Mouse (Mus musculus) heart, embryonic 13.5 days (tissue): ENCODE data around the gene Cfap77. TPM values are rescaled to one million over a fixed set of nuclear protein-coding genes. Genes with fewer than 3 reads are reported as not detected.

ENCODE experiments used
- ATAC-seq: fragments of 200-750 bp; cut with Nextera tagmentation; 2 replicates; pipeline ENCODE4 v1.8.0; 2017; ENCODE audit warnings: moderate TSS enrichment; ENCODE audit not compliant: insufficient number of reproducible peaks, low FRiP score, low TSS enrichment; ENCODE audit errors: extremely low read depth
- H3K27ac ChIP-seq: fragments of 300-500 bp; sonication (generic); replicated peaks from 2 replicates; pipeline ENCODE4 v1.5.1; 2015; ENCODE audit warnings: moderate library complexity, mild to moderate bottlenecking, inconsistent platforms
- H3K27me3 ChIP-seq: fragments of 300-500 bp; sonication (generic); replicated peaks from 2 replicates; pipeline ENCODE4 v1.6.1; 2015; ENCODE audit warnings: mild to moderate bottlenecking, inconsistent platforms
- H3K36me3 ChIP-seq: fragments of 300-500 bp; sonication (generic); 2 replicates; pipeline ENCODE4 v1.6.1; 2015; ENCODE audit warnings: mild to moderate bottlenecking, inconsistent platforms
- H3K4me1 ChIP-seq: fragments of 300-500 bp; sonication (generic); 2 replicates; pipeline ENCODE4 v1.6.1; 2015; ENCODE audit warnings: inconsistent platforms
- H3K4me2 ChIP-seq: fragments of 300-500 bp; sonication (generic); 2 replicates; pipeline ENCODE4 v1.6.1; 2015; ENCODE audit warnings: inconsistent platforms, mild to moderate bottlenecking, moderate library complexity
- H3K4me3 ChIP-seq: fragments of 300-500 bp; sonication (generic); 2 replicates; pipeline ENCODE4 v1.5.1; 2015; ENCODE audit warnings: moderate library complexity, mild to moderate bottlenecking, inconsistent platforms
- H3K9ac ChIP-seq: fragments of 300-500 bp; sonication (generic); 2 replicates; pipeline ENCODE4 v1.6.1; 2015; ENCODE audit warnings: inconsistent platforms, mild to moderate bottlenecking, moderate library complexity
- H3K9me3 ChIP-seq: fragments of 300-500 bp; sonication (generic); 2 replicates; pipeline ENCODE4 v1.6.1; 2016; ENCODE audit warnings: inconsistent platforms
- WGBS: fragments of 180-500 bp; shearing (Covaris S2); methylation state at CpG from one replicate; pipeline ENCODE4 v1.1.7; 2015; ENCODE audit warnings: mixed read lengths; 5-methylcytosine and 5-hydroxymethylcytosine counted together
- polyA plus RNA-seq: library from polyadenylated mRNA; unstranded; fragments of >200 nt; fragmentation: Nextera tagmentation; extraction: Ambion mirVana; gene quantifications from 2 replicates; pipeline ENCODE4 v1.2.1, GENCODE M21; 2015

The Cfap77 gene
- polyA plus RNA-seq, 1 experiment from 2014 or later = 0.20 TPM

- H3K27ac ChIP-seq = no peak overlapping the region
- no peak overlapping the region for H3K4me2 ChIP-seq
- peaks cover 5% of the 10 kb centered on the region; the same call in 1 of the 2 replicates for H3K27me3 ChIP-seq
- no peaks in the 10 kb centered on the region for H3K36me3 ChIP-seq
- H3K4me3 ChIP-seq = no peak overlapping the region
- H3K9me3 ChIP-seq = no peaks in the 10 kb centered on the region
- no peak for ATAC-seq
- H3K9ac ChIP-seq = no peak overlapping the region
- no peaks in the 10 kb centered on the region for H3K4me1 ChIP-seq
- 64% methylated on average over 5 of the region's 5 CpGs for WGBS
Measured at GRCm38 (mm10) chr2:28961636-28962035, 93.2 kb downstream of the Cfap77 start.

DNA sequence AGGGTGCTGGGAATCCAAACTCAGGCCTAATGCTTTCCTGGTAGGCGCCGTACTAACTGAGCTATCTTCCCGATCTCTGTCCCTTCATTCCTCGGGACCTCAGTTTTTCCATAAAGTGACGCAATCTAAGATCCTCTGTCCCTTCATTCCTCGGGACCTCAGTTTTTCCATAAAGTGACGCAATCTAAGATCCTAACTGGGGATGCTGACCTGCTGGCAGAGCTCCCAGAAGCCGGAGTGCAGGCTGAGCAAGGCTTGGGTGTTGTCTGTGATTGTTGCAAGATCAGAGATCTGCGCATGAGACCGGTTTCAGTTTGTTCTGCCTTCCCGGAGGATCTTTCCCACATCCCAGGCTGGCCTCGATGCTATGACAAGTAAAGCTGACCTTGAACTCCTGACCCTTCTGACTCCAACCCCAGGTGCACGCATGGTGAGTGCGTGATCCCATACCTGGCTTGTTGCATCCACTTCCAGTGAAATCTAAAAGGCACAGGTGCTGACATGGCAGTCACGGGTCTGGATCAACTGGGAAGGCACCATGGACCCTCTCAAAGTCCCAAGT is 93.8 kb downstream of the Cfap77 start:
- H3K27me3 ChIP-seq = peaks cover under 1% of the 10 kb centered on the region; the same call in 1 of the 2 replicates

DNA sequence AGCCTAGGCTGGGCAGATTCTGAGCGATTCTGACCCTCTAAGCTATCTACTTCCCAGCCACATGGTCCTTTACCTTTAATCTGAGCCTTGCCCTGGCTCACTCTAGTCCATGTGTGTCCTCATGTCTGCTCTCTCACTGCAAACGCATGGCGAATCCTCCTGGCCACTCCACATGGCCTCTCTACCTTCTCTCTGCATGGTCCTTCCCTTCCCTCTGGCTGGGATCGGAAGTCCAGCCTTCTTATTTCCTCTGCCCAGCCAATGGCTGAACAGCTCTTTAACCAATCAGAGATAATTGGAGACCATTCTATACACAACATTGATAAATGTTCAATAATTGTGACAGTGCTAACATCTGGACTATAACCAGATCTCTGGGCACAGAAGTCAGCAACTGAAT is 98.0 kb downstream of the Cfap77 start:
- Histone ChIP-seq H3K4me3 (no peak overlapping the region), H3K9ac (no peak overlapping the region), H3K9me3 (no peaks in the 10 kb centered on the region), H3K27me3 (peaks cover 3% of the 10 kb centered on the region; the same call in 1 of the 2 replicates), H3K4me1 (no peaks in the 10 kb centered on the region), H3K36me3 (no peaks in the 10 kb centered on the region), H3K27ac (no peak overlapping the region), H3K4me2 (no peak overlapping the region)
- ATAC-seq = no peak
- 78% methylated on average over 4 of the region's 4 CpGs for WGBS

More for the DNA sequence above, 93.8 kb downstream of the Cfap77 start:
- H3K36me3 ChIP-seq = no peaks in the 10 kb centered on the region
- no peak overlapping the region for H3K4me3 ChIP-seq
- no peaks in the 10 kb centered on the region for H3K9me3 ChIP-seq
- no peak overlapping the region for H3K27ac ChIP-seq
- ATAC-seq = no peak
- H3K9ac ChIP-seq = no peak overlapping the region
- H3K4me1 ChIP-seq = no peaks in the 10 kb centered on the region
- 72% methylated on average over 15 of the region's 15 CpGs for WGBS
- no peak overlapping the region for H3K4me2 ChIP-seq

DNA sequence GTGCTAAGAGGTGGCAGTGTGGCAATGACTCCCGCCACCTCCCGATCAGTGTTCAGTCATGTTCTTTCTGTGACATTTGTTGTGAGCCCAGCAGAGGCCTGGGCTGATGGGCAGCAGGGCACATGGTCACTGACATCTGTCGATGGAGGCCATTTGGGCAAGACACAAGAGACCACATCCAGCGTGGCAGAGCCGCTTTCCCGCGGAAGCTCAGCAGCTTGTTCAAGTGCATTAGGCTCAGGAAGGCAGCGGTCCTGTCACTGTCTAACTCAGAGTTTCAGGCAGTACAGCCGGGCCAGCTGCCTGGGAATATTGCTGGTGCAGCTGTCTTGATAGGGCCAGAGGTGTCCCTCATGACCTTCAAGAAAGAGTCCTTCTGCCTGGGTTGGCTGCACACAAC is 100.3 kb downstream of the Cfap77 start:
- Histone ChIP-seq H3K4me1 (no peaks in the 10 kb centered on the region), H3K36me3 (no peaks in the 10 kb centered on the region), H3K9ac (no peak overlapping the region), H3K4me2 (no peak overlapping the region), H3K9me3 (no peaks in the 10 kb centered on the region), H3K27me3 (peaks cover 15% of the 10 kb centered on the region; the same call in 1 of the 2 replicates), H3K4me3 (no peak overlapping the region), H3K27ac (no peak overlapping the region)
- no peak for ATAC-seq
- 75% methylated on average over 9 of the region's 9 CpGs for WGBS

- Histone ChIP-seq H3K4me2 (no peak overlapping the region), H3K27ac (no peak overlapping the region), H3K4me3 (no peak overlapping the region), H3K36me3 (no peaks in the 10 kb centered on the region), H3K9ac (no peak overlapping the region), H3K27me3 (peaks cover 24% of the 10 kb centered on the region; the same call in 1 of the 2 replicates), H3K4me1 (no peaks in the 10 kb centered on the region), H3K9me3 (no peaks in the 10 kb centered on the region)
- no peak for ATAC-seq
- WGBS = 61% methylated on average over 8 of the region's 8 CpGs
Measured at GRCm38 (mm10) chr2:28952981-28953380, 101.9 kb downstream of the Cfap77 start.

DNA sequence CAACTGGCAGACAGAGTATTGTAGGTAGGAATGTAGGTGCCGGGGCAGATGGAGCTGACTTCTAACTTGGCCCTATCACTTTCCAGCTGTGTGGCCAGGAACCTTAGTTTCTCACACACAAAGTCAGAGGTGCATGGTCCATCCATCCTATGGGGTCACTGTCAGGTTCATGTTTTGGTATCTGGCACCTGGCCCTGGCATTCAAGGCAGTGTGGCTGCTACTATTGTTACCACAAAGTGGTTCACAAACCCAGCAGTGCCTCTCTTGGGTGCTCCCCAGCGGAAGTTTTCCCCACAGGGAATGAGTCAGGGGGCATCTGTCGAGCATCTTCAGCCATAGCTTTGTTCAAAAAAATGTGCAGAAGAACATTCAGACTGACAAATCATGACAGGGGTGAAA is 108.6 kb downstream of the Cfap77 start:
- Histone ChIP-seq H3K4me1 (no peaks in the 10 kb centered on the region), H3K4me3 (no peak overlapping the region), H3K27ac (no peak overlapping the region), H3K27me3 (peaks cover 66% of the 10 kb centered on the region), H3K4me2 (no peak overlapping the region), H3K36me3 (no peaks in the 10 kb centered on the region), H3K9ac (no peak overlapping the region), H3K9me3 (no peaks in the 10 kb centered on the region)
- no peak for ATAC-seq
- 69% methylated on average over 3 of the region's 3 CpGs for WGBS

DNA sequence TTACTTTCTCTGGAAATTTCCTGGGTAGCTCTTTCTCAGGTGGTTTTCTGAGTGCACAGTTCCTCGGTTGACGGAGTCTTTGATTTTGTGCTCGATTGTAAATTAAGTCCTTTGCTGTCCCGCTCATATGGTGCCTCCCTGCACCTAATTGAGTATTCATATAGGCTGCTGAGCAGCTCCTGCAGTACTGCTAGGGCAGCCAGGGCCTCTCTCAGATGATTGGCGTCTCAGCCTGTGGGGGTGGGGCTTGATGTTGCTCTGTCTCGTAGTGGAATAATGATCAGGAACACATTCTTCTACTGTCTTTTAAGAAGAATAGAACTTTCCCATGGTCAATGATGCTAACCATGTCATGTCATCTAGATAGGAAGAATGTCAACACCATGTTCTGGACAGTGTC is 109.5 kb downstream of the Cfap77 start:
- Histone ChIP-seq H3K9ac (no peak overlapping the region), H3K4me3 (no peak overlapping the region), H3K4me2 (no peak overlapping the region), H3K4me1 (no peaks in the 10 kb centered on the region), H3K27me3 (peaks cover 65% of the 10 kb centered on the region), H3K27ac (no peak overlapping the region), H3K36me3 (no peaks in the 10 kb centered on the region), H3K9me3 (no peaks in the 10 kb centered on the region)
- no peak for ATAC-seq
- WGBS = 61% methylated on average over 6 of the region's 6 CpGs

DNA sequence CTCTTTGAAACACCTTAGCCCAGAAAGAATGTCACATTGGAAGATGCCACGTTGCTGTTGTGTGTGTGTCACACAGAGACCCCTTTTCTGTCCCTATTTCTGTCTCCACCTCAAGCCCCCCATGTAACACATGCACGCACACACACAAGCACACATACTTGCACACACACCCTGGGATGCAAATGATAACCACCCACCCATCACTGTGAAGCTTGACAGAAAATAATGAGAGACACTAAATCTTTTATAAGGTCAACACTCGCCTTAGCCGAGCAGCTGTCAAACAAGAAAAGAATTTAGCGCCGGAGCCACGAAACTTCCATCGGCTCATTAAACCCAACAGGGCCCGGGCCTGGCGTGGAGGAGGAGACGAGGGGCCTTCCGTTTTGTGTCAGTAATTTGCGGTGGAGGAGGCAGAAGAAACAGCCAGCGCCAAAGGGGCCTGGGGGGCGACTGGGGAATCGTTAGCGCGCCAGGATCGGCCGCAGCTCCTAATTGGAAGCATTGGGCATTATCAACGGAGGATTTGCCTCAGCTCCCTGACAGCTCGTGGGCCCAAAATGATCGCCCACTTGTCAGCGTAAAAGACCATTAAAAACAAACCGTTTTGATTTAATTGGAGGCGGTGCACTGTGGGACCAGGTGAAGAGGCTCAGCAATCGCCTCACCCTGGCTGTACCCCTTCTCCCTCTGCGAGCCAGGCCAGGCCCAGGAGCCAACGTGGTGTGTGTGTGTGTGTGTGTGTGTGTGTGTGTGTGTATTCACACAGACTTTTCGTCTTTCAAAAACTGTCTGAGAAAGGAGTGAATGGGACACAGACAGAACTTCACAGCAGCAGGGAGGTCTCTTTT is 111.0 kb downstream of the Cfap77 start:
- ATAC-seq = no peak
- Histone ChIP-seq H3K36me3 (no peaks in the 10 kb centered on the region), H3K4me1 (peaks cover 6% of the 10 kb centered on the region; the same call in 1 of the 2 replicates), H3K4me2 (no peak overlapping the region; the same call in 1 of the 2 replicates), H3K4me3 (no peak overlapping the region), H3K27ac (no peak overlapping the region), H3K27me3 (peaks cover 64% of the 10 kb centered on the region), H3K9me3 (no peaks in the 10 kb centered on the region), H3K9ac (no peak overlapping the region)
- 53% methylated on average over 29 of the region's 30 CpGs for WGBS

DNA sequence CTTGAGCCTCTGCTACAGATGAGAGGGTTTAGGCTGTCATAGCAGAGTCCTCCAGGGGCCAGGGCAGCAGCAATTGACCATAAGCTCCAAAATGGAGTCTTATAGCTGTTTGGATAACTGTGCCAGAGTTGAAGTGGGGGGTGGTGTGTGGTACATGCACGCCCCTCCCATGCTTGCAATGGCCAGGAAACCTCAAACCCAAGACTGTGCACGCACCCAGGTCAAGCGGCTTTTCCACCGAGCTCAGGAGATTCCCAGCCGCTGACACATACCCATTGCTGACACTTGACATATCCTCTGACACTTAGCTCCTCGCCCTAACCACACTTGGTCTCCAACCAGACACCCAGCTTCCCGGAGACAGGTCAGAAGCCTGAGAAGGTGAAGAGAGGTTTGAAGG is 115.9 kb downstream of the Cfap77 start:
- ATAC-seq = no peak
- WGBS = 45% methylated on average over 7 of the region's 7 CpGs
- Histone ChIP-seq H3K4me1 (peaks cover 6% of the 10 kb centered on the region; the same call in 1 of the 2 replicates), H3K9me3 (no peaks in the 10 kb centered on the region), H3K4me3 (no peak overlapping the region), H3K27ac (no peak overlapping the region), H3K36me3 (no peaks in the 10 kb centered on the region), H3K9ac (no peak overlapping the region), H3K4me2 (no peak overlapping the region), H3K27me3 (peaks cover 27% of the 10 kb centered on the region)

DNA sequence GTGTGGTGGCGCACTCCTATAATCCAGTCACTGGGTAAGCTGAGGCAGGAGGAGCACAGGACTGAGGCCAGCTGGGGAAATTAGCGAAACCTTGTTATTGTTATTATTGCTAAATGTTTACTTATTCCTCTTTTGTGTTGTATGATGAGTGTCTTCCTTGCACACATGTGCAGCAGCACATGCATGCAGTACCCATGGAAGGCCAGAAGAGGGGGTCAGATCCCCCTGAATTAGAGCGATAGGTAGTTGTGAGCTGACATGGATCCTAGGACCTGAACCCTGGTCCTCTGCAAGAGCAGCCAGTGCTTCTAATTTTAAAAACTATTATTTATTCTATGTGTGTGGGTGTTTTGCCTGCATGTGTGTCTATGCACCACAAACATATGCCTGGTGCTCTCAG is 124.3 kb downstream of the Cfap77 start:
- ATAC-seq = no peak
- no peaks in the 10 kb centered on the region for H3K4me1 ChIP-seq
- H3K9me3 ChIP-seq = no peaks in the 10 kb centered on the region
- H3K4me3 ChIP-seq = no peak overlapping the region
- 86% methylated on average over 3 of the region's 3 CpGs for WGBS
- H3K27ac ChIP-seq = no peak overlapping the region
- no peaks in the 10 kb centered on the region for H3K36me3 ChIP-seq
- no peak overlapping the region for H3K9ac ChIP-seq
- peaks cover 28% of the 10 kb centered on the region; the same call in 1 of the 2 replicates for H3K27me3 ChIP-seq
- H3K4me2 ChIP-seq = no peak overlapping the region

DNA sequence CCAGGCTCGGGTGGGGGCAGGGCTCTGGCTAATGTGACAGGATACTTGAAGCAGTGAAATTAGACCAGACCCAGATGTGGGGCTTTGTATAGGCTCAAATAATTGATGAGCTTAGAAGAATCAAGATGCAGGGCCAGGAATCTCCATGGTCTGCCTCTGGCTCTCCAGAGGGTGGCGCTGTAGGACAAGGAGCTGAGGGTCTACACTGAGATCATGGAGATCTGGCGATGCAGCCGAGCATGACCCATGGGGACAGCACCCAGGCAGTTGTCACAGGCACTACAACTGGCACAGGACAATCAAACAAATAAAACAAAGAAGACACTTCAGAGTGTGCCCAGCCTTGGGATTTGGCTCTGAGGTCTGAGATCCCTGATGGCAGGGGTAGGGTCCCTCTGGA is 131.0 kb downstream of the Cfap77 start:
- no peak for ATAC-seq
- 1% methylated on average over 4 of the region's 4 CpGs for WGBS

More for the DNA sequence above, 131.0 kb downstream of the Cfap77 start:
- Histone ChIP-seq H3K27ac (no peak overlapping the region), H3K4me2 (no peak overlapping the region), H3K27me3 (peaks cover 88% of the 10 kb centered on the region), H3K36me3 (no peaks in the 10 kb centered on the region), H3K4me1 (no peaks in the 10 kb centered on the region), H3K9me3 (no peaks in the 10 kb centered on the region), H3K4me3 (no peak overlapping the region), H3K9ac (no peak overlapping the region)
